Mouse (Mus musculus): ENCODE measurements around the gene Unc119b. TPM values are rescaled to one million over a fixed set of nuclear protein-coding genes. Genes with fewer than 3 reads are reported as not detected.
"Not testable (repeated sequence)": the region's sequence is repeated elsewhere in the genome, so short reads cannot be mapped to it uniquely, and the experiment has no call there.

Gene Unc119b
- total and polyA plus RNA-seq, 3 experiments: 32.0 to 44.8 (median 39.2) TPM

DNA sequence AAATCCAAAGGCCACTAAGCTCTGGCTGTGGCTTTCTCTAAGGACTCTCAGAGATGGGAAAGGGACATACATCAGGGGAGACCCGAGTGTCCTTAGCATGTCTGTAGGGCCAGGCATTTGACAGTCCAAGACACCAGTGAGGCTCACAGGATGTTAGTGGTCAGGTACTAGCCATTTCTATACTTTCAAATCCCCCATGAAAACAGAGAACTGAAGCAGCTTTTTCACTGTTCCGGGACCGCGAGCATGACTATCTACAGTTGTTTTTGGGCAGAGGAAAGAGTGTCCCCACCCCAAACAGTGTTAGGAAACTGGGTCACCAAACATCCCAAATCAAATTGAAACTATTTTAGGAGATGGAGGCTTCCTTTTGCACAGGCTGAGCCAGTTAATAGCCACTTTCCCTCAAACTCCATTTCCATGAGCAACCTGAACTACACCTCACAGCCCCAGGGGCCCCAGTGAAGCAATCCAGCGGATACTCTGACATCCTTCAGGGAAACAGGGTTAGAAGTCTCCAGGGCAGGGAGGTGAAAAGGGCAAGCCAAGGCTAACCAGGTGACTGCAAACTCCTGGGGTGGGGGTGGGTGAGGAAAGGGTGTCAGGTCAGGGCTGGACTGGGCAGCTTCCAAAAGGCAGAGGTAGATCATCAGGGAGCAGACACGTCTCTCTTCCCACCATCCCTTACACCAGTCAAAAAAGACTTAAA, 1.3 kb downstream of the Unc119b start:
- no peak for DNase-seq

GRCm38 (mm10) chr5:115132465-115132864, 2.3 kb downstream of the Unc119b start:
- DNase-seq: no peak

DNA sequence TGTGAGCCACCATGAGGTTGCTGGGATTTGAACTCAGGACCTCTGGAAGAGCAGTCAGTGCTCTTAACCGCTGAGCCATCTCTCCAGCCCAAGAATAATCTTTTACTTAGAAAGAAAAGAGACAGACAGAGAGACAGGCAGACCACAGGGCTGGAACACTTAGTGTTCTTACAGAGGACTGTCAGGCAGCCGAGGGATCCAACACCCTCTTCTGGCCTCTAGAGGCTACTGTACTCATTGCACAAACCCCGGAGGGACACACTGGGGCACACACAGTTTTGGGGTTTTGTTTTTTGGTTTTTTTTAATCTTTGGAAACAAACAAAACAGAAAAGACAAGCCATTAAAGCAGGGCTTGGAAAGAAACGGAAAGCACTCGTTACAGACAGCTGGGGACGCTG, 5.4 kb downstream of the Unc119b start:
- DNase-seq: no peak

DNA sequence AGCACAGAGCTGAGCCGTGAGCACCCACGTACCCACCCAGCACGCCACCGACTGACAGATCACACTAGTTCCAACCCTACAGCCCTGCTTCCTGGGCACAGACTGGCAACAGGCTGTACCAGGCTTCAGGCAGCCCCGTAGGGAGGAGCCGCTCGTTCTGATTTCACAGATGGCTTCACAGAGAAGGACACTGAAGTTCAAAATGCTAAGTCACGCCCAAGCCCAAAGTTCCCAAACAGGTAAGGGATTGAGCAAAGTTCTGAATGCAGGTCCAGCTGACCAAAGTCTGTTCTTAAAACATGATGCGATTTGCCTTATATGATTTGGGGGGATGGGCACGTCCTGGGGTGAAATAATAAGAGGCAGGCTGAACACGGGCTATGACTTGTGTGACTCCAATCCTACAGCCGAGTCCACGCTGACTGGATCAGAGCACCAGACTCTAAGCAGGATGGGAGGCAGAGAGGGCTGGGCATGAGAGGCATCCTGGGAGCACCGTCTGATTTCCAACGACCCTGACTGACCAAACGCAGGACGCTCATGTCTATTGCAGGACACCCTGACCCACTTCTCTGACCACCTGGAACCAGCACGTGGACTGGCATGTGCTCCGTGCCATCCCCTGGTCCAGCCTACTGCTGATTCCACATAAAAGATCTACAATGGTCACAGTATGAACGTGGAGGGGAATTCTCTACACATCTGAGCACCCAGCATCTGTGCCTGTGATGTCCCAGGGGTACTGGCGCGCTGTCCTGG, 7.2 kb downstream of the Unc119b start:
- no peak for DNase-seq

DNA sequence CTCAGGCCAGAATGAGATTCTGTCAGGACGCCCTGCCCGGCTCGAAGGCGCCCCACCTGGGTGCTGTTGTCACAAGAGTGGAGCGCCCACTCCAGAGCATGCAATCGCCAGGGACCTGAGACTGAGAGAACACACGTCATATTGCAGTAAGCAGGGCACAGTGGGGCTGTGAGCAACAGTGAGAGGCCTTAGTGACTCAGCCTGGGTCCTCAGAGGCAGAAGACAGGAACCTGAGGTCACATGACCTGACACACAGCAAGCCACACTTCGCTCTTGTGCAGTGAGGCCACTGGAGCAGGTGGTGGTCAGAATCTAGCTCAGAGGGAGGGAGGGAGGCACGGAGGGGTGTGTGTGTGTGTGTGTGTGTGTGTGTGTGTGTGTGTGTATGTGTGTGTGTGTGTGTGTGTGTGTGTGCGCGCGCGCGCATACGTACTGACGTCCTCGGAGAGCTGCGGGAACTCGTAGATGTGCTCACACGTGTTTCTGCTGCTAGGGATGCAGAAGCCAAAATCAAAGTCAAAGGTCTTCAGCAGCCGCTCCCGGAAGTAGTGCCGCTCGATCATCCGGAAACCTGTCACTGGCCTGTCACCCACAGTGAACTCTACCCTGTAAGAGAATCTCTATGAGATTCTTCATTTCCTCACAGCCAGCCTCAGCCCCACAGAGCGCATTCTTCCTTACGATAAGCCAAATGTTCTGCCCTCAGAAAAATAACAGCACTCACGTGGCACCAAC, 8.0 kb downstream of the Unc119b start:
- no peak for DNase-seq

DNA sequence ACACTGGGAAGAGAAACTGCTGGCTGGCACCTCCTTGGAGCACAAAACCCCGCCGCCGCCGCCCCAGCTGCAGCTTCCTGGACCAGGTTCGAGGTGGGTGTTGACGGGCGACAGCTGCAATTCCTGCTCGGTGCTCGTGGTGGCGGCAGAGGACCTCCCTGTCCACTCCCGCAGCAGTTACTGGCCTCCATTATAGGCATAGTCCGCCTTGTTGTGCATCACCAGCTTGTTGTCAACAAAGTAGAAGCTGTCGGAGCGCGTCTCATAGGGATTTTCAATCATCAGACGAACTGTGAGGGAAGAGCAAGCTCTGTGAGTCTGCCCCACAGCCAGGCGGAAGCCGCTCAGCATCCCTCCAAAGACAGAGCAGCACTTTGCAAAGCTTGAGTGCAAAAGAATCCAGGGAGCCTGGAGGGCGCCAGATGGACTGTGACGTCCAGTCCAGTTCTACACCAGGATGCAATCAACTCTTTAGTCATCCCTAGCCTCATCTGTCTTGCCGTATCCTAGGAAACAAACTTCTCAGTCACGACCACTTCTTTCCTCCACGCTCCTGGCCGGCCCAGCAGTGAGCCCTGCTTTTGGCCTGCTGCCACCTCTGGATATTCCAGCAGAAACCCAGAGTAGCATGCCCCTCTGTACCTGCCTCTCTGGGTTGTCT, 9.4 kb downstream of the Unc119b start:
- DNase-seq: peak; percentile 88

GRCm38 (mm10) chr5:115124690-115125089, 10.1 kb downstream of the Unc119b start:
- no peak for DNase-seq

GRCm38 (mm10) chr5:115120978-115121377, 13.8 kb downstream of the Unc119b start:
- peak; percentile 50 for DNase-seq

- DNase-seq: peak; percentile 94
Observed at GRCm38 (mm10) chr5:115118961-115119570, 15.7 kb downstream of the Unc119b start, which contains the start of gene Acads. Gene Acads (minus strand): TSS chr5:115119346.

- no peak for DNase-seq
Observed at GRCm38 (mm10) chr5:115117467-115117866, 17.3 kb downstream of the Unc119b start.

GRCm38 (mm10) chr5:115116426-115116825, 18.3 kb downstream of the Unc119b start:
- DNase-seq: no peak

DNA sequence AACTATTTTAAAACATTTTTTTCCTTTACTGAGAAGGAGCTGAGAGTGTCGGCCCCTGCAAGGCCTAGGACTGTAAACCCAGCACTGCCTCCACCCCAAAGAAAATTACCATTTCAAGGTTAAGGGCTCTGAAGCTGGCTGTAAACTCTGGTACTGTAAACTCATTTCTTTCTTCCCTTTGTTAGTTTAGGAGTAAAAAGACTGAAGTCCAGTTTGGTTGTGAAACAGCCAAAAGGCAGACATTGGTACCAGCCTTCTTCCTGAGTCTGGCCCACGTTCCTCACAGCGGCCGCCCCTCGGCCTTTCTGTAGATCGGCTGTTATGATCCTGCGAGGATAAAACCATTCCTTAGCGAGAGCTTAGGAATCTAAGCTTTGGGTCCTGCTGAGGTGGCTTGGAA, 20.3 kb downstream of the Unc119b start:
- no peak for DNase-seq

- DNase-seq: no peak
Observed at GRCm38 (mm10) chr5:115113244-115113643, 21.5 kb downstream of the Unc119b start.

GRCm38 (mm10) chr5:115111156-115111555, 23.6 kb downstream of the Unc119b start:
- no peak for DNase-seq

- not testable (repeated sequence) for DNase-seq
Observed at GRCm38 (mm10) chr5:115103253-115103652, 31.5 kb downstream of the Unc119b start.

DNA sequence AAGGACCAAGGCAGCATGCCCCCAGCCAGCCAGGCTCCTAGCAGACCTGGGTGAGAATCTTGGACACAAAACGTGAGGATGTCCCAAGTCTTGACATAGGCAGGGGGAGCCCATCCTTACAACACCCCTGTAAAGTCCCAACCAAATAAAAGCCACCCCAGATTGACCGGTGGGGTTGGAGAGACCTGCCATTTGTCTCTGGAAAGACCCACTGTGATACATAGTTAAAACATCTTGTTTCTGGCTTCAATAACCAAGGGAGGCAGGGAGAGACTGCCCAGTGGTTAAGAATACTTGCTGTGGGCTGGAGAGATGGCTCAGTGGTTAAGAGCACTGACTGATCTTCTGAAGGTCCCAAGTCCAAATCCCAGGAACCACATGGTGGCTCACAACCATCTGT, 32.5 kb downstream of the Unc119b start:
- DNase-seq: no peak

- DNase-seq: no peak
Observed at GRCm38 (mm10) chr5:115100473-115100872, 34.3 kb downstream of the Unc119b start.

- DNase-seq: peak; percentile 56
Observed at GRCm38 (mm10) chr5:115099991-115100390, 34.8 kb downstream of the Unc119b start.

GRCm38 (mm10) chr5:115099530-115099929, 35.2 kb downstream of the Unc119b start:
- no peak for DNase-seq

- no peak for DNase-seq
Observed at GRCm38 (mm10) chr5:115098195-115098594, 36.6 kb downstream of the Unc119b start, which contains the start of gene Gm10401. Gene Gm10401 (minus strand): TSS chr5:115098295.

GRCm38 (mm10) chr5:115091776-115092175, 43.0 kb downstream of the Unc119b start:
- no peak for DNase-seq

GRCm38 (mm10) chr5:115091015-115091414, 43.8 kb downstream of the Unc119b start:
- DNase-seq: no peak
